Comparison of ENCODE assay signal across 8 mouse cellular contexts in the genomic region with DNA sequence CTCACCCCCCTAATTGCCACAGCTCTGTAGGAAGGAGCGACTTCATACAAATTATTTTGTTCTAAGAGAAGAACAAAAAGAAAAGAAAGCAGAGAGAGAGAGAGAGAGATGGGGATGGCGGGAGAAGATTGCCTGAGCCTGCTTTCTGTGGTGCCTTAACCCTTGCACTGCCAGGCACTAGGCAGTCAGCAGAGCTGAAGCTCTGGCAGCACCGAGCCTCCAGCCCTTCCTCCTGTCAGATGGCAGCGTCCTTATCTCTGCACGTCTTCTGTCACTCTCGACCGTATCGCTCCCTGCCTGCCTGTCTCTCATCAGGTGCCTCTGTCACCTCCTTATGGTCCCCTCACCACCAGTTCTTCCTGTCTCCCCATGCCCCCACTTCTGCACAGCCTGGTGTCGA.
DNase-seq lines count a peak whose midpoint lies in the region; ATAC-seq lines count a peak whose summit lies in the region.

No protein-coding gene starts in this region.

- no peak overlapping the region; the same call in 1 of the 2 replicates for H3K4me2 ChIP-seq in heart, embryonic 13.5 days
- no peak overlapping the region for H3K4me2 ChIP-seq in forebrain, embryonic 11.5 days (ENCODE audit: low read depth, low read length, severe bottlenecking)
- H3K4me2 ChIP-seq in liver, embryonic 11.5 days, result peak overlapping the region; percentile 16; the same call in 1 of the 2 replicates
- H3K4me2 ChIP-seq in midbrain, embryonic 15.5 days, result no peak overlapping the region

- H3K36me3 ChIP-seq in heart, embryonic 13.5 days, result no peaks in the 10 kb centered on the region
- no peaks in the 10 kb centered on the region for H3K36me3 ChIP-seq in forebrain, embryonic 11.5 days (ENCODE audit: control insufficient read depth, insufficient read depth, low read length)
- H3K36me3 ChIP-seq in liver, embryonic 11.5 days (ENCODE audit: control insufficient read depth, insufficient read depth, low read length), result no peaks in the 10 kb centered on the region
- no peaks in the 10 kb centered on the region for H3K36me3 ChIP-seq in midbrain, embryonic 15.5 days (replicated peaks)

- intact Hi-C loops in heart, postnatal 36 days (cut with DNase I), result no loop called here

- H3K4me1 ChIP-seq in heart, embryonic 13.5 days, result peaks cover 42% of the 10 kb centered on the region
- no peaks in the 10 kb centered on the region; the same call in 1 of the 2 replicates for H3K4me1 ChIP-seq in forebrain, embryonic 11.5 days (replicated peaks; ENCODE audit: control insufficient read depth, insufficient read depth, low read length)
- H3K4me1 ChIP-seq in liver, embryonic 11.5 days (replicated peaks; ENCODE audit: control insufficient read depth, insufficient read depth, low read length), result peaks cover 19% of the 10 kb centered on the region
- peaks cover 34% of the 10 kb centered on the region for H3K4me1 ChIP-seq in midbrain, embryonic 15.5 days

- H3K27me3 ChIP-seq in heart, embryonic 13.5 days (replicated peaks), result no peaks in the 10 kb centered on the region; the same call in 1 of the 2 replicates
- no peaks in the 10 kb centered on the region for H3K27me3 ChIP-seq in forebrain, embryonic 11.5 days (ENCODE audit: control insufficient read depth, insufficient read depth, low read length)
- H3K27me3 ChIP-seq in liver, embryonic 11.5 days (replicated peaks; ENCODE audit: control insufficient read depth, insufficient read depth, low read length), result peaks cover 13% of the 10 kb centered on the region
- H3K27me3 ChIP-seq in midbrain, embryonic 15.5 days (replicated peaks), result no peaks in the 10 kb centered on the region

- H3K4me3 ChIP-seq in heart, embryonic 13.5 days, result no peak overlapping the region
- no peak overlapping the region for H3K4me3 ChIP-seq in forebrain, embryonic 11.5 days (ENCODE audit: low read depth, low read length)
- H3K4me3 ChIP-seq in liver, embryonic 11.5 days (ENCODE audit: low read depth, low read length), result no peak overlapping the region
- no peak overlapping the region for H3K4me3 ChIP-seq in midbrain, embryonic 15.5 days

- 6% methylated on average over 9 of the region's 9 CpGs for WGBS in heart, embryonic 13.5 days
- 41% methylated on average over 9 of the region's 9 CpGs for WGBS in forebrain, embryonic 11.5 days
- WGBS in liver, embryonic 11.5 days, result 11% methylated on average over 9 of the region's 9 CpGs
- WGBS in midbrain, embryonic 15.5 days, result 18% methylated on average over 9 of the region's 9 CpGs

- peak overlapping the region; percentile 39; the same call in 1 of the 2 replicates for H3K9ac ChIP-seq in heart, embryonic 13.5 days
- 0 out of 2 replicates have a peak overlapping the region, but pooled peaks have one; percentile 0 for H3K9ac ChIP-seq in forebrain, embryonic 11.5 days (ENCODE audit: low read length)
- no peak overlapping the region for H3K9ac ChIP-seq in liver, embryonic 11.5 days (ENCODE audit: low read depth, low read length)
- no peak overlapping the region for H3K9ac ChIP-seq in midbrain, embryonic 15.5 days

- H3K9me3 ChIP-seq in heart, embryonic 13.5 days, result no peaks in the 10 kb centered on the region
- H3K9me3 ChIP-seq in forebrain, embryonic 11.5 days (ENCODE audit: control insufficient read depth, low read length), result no peaks in the 10 kb centered on the region
- H3K9me3 ChIP-seq in liver, embryonic 11.5 days (ENCODE audit: control insufficient read depth, low read length), result no peaks in the 10 kb centered on the region
- no peaks in the 10 kb centered on the region for H3K9me3 ChIP-seq in midbrain, embryonic 15.5 days

- no peak for DNase-seq in heart, postnatal 36 days
- DNase-seq in forebrain, embryonic 11.5 days (ENCODE audit: low spot score), result no peak
- DNase-seq in liver, embryonic 11.5 days (ENCODE audit: low spot score), result no peak
- no peak for DNase-seq in kidney, postnatal 25 days
- DNase-seq in gastrocnemius, adult 18-20 months (ENCODE audit: low spot score), result no peak
- no peak for DNase-seq in adrenal gland, adult 8-10 months

- ATAC-seq in heart, embryonic 13.5 days (ENCODE audit: extremely low read depth, insufficient number of reproducible peaks, low FRiP score, low TSS enrichment), result no peak
- ATAC-seq in forebrain, embryonic 11.5 days (replicated peaks; ENCODE audit: low FRiP score), result no peak
- ATAC-seq in liver, embryonic 11.5 days (replicated peaks; ENCODE audit: low FRiP score), result peak; percentile 69
- peak; percentile 35 for ATAC-seq in midbrain, embryonic 15.5 days (replicated peaks)

- peak overlapping the region; percentile 80 for H3K27ac ChIP-seq in heart, embryonic 13.5 days (replicated peaks)
- H3K27ac ChIP-seq in forebrain, embryonic 11.5 days (ENCODE audit: low read depth, low read length), result peak overlapping the region; percentile 60; the same call in 1 of the 2 replicates
- no peak overlapping the region for H3K27ac ChIP-seq in liver, embryonic 11.5 days (ENCODE audit: low read depth, low read length)
- H3K27ac ChIP-seq in midbrain, embryonic 15.5 days, result peak overlapping the region; percentile 73

Comparison
In these comparisons a context has a peak if more than half of its experiments do, and no peak if none do; other contexts are left out.
1. ATAC-seq: peak in liver, embryonic 11.5 days (single experiment) and midbrain, embryonic 15.5 days (single experiment); none in heart, embryonic 13.5 days (single experiment) and forebrain, embryonic 11.5 days (single experiment).
2. H3K9ac ChIP-seq: peak in heart, embryonic 13.5 days (single experiment) and forebrain, embryonic 11.5 days (single experiment); none in liver, embryonic 11.5 days (single experiment) and midbrain, embryonic 15.5 days (single experiment).